Mouse (Mus musculus): ENCODE data around the gene Eif2b5. TPM values are rescaled to one million over a fixed set of nuclear protein-coding genes. Genes with fewer than 3 reads are reported as not detected.

Gene Eif2b5
- polyA plus RNA-seq, 1 experiment = 61.0 TPM

DNA sequence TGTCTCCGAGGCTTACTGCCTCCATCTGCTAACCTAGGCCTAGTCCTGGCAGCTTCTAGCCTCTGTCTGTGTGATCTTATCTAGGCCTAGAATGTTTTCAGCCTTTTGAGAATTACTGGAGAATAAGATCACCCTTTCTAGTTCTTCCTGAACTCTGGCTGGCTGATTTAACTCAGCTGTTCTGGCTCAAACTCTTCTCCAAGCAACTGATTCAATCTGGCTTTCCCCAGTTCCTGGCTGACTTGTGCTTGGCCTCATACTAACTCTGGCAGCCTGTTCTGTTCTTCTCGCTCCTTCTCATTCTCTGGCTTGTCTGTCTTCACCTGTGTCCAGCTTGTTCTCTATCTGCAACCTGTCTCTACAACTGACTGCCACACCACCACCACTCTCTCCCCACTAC, 7.3 kb upstream of the Eif2b5 start:
- no peak for TF ChIP-seq POLR2A (IDR thresholded peaks at IDR 0.05; ENCODE audit: borderline replicate concordance, extremely low read depth, insufficient read depth, insufficient read length, poor library complexity, severe bottlenecking)
- TF ChIP-seq CTCF (IDR thresholded peaks at IDR 0.05; ENCODE audit: borderline replicate concordance, extremely low read depth, insufficient read depth, insufficient read length) = no peak
- DNase-seq (ENCODE audit: low read depth) = no peak

DNA sequence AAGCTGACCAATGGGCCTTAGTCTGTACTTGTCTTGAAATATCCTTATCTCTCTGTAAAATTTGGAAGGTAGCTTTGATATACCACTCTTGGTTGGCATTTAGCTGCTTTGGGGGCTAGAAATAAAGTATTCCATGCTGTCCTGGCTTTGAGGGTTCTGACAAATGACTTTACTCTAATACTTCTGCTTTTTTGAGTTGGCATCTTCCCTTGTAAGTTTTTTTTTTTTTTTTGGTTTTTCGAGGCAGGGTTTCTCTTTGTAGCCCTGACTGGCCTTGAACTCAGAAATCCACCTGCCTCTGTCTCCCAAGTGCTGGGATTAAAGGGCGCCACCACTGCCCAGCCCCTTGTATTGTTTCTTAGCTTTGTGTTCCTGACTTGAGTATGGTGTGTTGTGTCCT, 5.2 kb upstream of the Eif2b5 start:
- DNase-seq (ENCODE audit: low read depth) = no peak
- no peak for TF ChIP-seq CTCF (IDR thresholded peaks at IDR 0.05; ENCODE audit: borderline replicate concordance, extremely low read depth, insufficient read depth, insufficient read length)
- no peak for TF ChIP-seq POLR2A (IDR thresholded peaks at IDR 0.05; ENCODE audit: borderline replicate concordance, extremely low read depth, insufficient read depth, insufficient read length, poor library complexity, severe bottlenecking)

DNA sequence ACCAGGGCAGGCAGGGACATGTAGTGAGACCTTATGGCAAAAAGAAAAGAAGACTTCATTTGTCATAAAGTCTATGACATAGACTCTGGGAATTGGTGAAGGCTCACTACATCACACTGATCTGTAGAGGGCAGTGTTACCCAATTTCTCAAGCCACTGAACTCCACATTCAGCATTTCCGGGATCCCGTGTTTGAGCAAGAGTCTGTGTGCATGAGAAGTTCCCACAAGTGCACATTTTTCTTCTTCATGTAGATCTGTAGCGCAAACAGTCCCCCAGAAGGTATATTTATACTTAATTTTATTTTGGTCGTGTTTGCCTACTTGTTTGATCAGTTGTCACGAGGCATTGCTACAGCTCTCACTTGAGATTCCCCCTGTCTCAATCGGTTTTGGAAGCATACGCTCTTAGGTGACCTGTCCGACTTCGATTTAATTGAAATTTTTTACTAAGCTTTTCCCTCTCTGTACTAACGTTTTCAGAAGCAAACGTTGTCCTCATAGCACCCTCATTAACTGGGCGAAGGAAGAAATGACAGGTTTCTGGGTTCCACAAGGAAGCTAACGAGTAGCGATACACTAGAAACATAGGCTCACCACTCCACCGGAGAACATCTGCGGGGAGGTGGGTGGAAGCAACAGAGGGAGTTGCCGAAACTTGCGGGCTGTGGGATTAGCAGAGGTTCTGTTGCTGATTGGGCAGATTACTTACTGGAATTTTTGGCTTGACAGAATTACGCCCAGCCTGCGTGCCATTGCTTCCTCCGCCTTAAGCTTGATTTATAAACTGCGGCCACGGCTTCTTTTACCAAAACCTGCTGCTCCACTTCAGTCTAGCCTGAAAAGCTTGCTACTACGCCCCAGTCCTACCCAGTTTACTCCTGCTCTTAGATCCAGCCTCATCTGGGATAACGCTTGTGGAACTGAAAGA, 1.7 kb upstream of the Eif2b5 start:
- peak; percentile 72; the same call in 1 of the 2 replicates for TF ChIP-seq CTCF (IDR thresholded peaks at IDR 0.05; ENCODE audit: borderline replicate concordance, extremely low read depth, insufficient read depth, insufficient read length)
- TF ChIP-seq POLR2A (IDR thresholded peaks at IDR 0.05; ENCODE audit: borderline replicate concordance, extremely low read depth, insufficient read depth, insufficient read length, poor library complexity, severe bottlenecking) = no peak
- DNase-seq (ENCODE audit: low read depth) = peak; percentile 89

DNA sequence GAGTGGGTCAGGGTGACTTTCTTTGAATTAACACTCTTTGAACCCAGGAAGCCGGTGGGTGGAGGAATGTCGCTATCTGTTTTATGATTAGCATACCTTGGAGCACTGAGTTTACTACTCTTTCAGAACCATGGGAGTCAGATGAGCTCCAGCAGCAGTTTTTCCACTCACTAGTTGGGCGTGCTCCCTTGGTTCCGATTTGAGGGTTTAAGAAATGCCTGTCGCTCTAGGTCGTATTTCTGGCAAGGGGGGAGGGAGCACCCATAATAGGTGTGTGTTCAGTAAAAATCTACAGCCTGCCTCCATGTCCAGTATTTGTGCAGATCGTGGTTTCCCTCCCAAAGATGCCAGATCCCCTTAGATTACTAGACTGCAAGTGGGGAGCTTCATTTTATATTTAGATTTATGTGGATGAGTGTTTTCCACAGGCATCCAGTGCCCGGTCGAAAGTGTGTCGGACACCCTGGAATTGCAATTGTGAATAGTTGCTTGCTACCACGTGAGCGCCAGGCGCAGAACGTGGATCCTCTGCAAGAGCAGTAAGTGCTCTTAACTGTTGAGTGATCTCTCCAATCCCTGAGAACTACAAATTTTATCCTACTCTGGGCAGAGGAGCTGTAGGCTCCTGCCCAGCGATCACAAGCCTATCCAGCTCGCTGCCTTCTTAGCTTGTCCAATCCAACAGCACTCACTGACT, 489 bp upstream of the Eif2b5 start:
- no peak for DNase-seq (ENCODE audit: low read depth)
- no peak for TF ChIP-seq CTCF (IDR thresholded peaks at IDR 0.05; ENCODE audit: borderline replicate concordance, extremely low read depth, insufficient read depth, insufficient read length)
- no peak for TF ChIP-seq POLR2A (IDR thresholded peaks at IDR 0.05; ENCODE audit: borderline replicate concordance, extremely low read depth, insufficient read depth, insufficient read length, poor library complexity, severe bottlenecking)

DNA sequence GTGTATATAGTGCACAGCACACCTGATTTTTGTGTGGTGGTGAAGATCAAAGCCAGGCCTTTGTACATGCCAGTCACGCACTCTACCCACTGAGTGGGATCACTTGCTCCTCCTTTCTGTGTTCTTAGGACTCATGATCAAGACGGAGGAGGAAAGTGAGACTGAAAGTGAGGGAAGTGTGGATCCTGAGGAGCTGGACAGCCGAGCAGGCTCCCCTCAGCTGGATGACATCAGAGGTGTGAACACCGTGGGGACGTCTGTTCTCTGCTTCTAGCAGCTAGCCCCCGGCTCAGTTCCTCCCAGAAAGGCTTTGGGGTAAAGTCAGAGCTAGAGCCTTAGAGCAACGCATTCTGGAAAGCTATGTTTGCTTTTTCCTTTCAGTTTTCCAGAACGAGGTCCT, 7.4 kb downstream of the Eif2b5 start:
- no peak for TF ChIP-seq POLR2A (IDR thresholded peaks at IDR 0.05; ENCODE audit: borderline replicate concordance, extremely low read depth, insufficient read depth, insufficient read length, poor library complexity, severe bottlenecking)
- no peak for TF ChIP-seq CTCF (IDR thresholded peaks at IDR 0.05; ENCODE audit: borderline replicate concordance, extremely low read depth, insufficient read depth, insufficient read length)
- no peak for DNase-seq (ENCODE audit: low read depth)

DNA sequence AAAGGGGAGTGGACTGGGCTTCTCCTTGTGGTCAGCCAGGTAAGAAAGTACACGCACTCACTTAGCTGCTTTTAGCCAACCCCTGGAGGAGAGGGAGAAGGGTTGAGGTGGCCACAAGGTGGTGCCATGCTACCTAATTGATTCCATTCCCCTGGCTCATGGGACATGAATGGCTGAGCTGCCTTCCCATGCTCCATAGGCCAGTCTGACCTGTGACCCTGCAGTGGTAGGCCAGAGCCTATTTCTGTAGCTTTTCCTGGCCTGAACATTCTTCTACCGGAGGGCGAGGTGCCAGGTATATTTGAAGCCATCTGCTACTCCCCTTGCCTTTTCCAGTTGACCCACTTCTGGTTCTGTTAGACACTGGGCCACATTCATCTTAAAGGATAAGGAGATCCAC, 10.7 kb downstream of the Eif2b5 start:
- DNase-seq (ENCODE audit: low read depth) = peak; percentile 35
- TF ChIP-seq CTCF (IDR thresholded peaks at IDR 0.05; ENCODE audit: borderline replicate concordance, extremely low read depth, insufficient read depth, insufficient read length) (peak; percentile 51; the same call in 1 of the 2 replicates), POLR2A (IDR thresholded peaks at IDR 0.05; ENCODE audit: borderline replicate concordance, extremely low read depth, insufficient read depth, insufficient read length, poor library complexity, severe bottlenecking) (no peak)

DNA sequence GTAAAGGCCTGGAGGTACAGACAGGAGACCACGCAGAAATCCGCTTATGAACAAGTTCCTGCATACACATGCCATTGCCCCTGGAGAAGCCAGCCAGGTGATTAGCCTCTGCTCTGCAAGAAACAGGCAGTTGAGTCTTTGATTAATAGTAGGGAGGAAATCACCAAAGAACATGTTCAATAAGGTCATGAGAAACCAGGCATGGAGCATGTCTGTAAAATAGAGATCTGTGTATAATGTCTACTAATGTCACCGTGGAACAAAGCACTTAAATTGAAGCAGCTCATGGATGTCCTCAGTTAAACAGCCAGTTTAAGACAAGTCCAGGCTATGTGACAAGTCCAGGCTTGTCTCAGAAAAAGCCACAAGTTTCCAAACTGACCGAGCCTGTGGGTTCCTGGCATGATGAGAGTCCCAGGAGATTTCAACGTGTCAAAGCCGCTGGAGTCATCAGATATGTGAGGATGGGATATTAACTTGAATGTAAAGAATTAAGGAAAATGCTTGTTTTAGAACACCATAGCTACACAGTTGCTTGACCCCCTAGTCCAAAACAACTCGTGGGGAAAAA, 12.7 kb downstream of the Eif2b5 start:
- no peak for DNase-seq (ENCODE audit: low read depth)
- TF ChIP-seq POLR2A (IDR thresholded peaks at IDR 0.05; ENCODE audit: borderline replicate concordance, extremely low read depth, insufficient read depth, insufficient read length, poor library complexity, severe bottlenecking) (no peak), CTCF (IDR thresholded peaks at IDR 0.05; ENCODE audit: borderline replicate concordance, extremely low read depth, insufficient read depth, insufficient read length) (no peak)

DNA sequence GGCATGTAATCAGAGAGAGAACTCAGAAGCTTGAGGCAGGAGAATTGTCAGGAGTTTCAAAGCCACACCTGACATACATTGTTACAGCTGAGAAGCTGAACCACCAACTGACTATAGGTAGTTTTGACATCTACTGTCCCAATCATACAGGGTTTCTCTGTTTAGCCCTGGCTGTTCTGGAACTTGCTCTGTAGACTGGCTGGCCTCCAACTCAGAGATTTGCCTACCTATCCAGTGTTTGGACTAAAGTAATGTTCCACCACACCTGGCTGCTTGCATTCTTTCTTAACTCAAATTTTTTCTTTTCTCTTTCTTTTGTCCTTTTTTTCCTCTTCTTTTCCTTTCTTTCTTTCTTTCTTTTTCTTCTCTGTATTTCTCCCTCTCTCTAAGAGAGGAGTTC, 17.4 kb downstream of the Eif2b5 start:
- no peak for TF ChIP-seq CTCF (IDR thresholded peaks at IDR 0.05; ENCODE audit: borderline replicate concordance, extremely low read depth, insufficient read depth, insufficient read length)
- no peak for TF ChIP-seq POLR2A (IDR thresholded peaks at IDR 0.05; ENCODE audit: borderline replicate concordance, extremely low read depth, insufficient read depth, insufficient read length, poor library complexity, severe bottlenecking)
- DNase-seq (ENCODE audit: low read depth) = no peak

DNA sequence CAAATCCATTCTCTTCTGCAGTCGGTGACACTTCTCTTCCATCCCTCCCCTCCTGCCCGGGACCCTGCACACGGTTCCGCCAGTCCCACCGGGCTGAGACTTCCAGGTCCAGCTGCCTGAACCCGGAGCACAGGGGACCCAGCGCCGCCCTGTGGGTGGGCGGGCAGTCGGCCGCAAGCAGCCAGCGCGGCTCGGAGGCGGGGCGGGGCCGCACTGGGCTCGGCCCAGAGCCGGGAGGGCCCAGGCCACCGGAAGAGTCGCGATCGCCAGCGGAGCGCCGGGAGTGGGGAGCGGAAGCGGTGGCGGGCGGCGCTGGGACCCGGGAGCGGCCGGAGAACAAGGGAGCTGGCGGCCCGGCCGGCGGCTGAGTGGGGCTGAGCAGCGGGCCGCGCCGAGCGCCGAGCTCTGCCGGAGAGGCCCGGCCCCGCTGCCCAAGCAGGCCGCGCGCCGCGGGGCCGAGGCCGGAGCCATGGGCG, 18.1 kb downstream of the Eif2b5 start, which contains the start of gene Dvl3:
TSS of gene Dvl3 (plus strand) at position 257 of the 476 bp plus-strand sequence.
- peak; percentile 22; the same call in 1 of the 2 replicates for TF ChIP-seq CTCF (IDR thresholded peaks at IDR 0.05; ENCODE audit: borderline replicate concordance, extremely low read depth, insufficient read depth, insufficient read length)
- peak; percentile 92 for TF ChIP-seq POLR2A (IDR thresholded peaks at IDR 0.05; ENCODE audit: borderline replicate concordance, extremely low read depth, insufficient read depth, insufficient read length, poor library complexity, severe bottlenecking)
- DNase-seq (ENCODE audit: low read depth) = peak; percentile 96

DNA sequence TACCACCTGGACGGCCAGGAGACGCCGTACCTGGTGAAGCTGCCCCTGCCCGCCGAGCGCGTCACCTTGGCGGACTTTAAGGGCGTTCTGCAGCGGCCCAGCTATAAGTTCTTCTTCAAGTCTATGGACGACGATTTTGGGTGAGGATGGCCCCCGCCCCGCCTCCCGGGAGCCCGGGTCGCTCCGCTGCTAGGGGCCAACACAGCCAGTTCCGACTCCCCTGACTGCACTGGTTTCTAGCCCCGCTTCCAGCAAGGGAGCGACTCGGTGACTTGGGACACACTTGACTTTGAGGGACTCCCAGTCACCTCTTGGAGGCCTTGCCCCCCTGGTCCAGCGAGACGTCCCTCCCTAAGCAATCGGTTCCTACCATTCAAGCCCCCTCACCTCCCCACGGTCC, 18.6 kb downstream of the Eif2b5 start:
- DNase-seq (ENCODE audit: low read depth) = no peak
- TF ChIP-seq CTCF (IDR thresholded peaks at IDR 0.05; ENCODE audit: borderline replicate concordance, extremely low read depth, insufficient read depth, insufficient read length) (no peak), POLR2A (IDR thresholded peaks at IDR 0.05; ENCODE audit: borderline replicate concordance, extremely low read depth, insufficient read depth, insufficient read length, poor library complexity, severe bottlenecking) (no peak)

Data from brain, embryonic 14.5 days (tissue).